Mouse (Mus musculus): Measurements from ENCODE around the gene Bcl11b. TPM values are rescaled to one million over a fixed set of nuclear protein-coding genes. Genes with fewer than 3 reads are reported as not detected.

Bcl11b gene
- total and polyA plus RNA-seq, 3 experiments = 0.77 to 1.3 (median 1.1) TPM

- H3K4me1 ChIP-seq (ENCODE audit: control insufficient read depth, insufficient read depth, low read length) = no peaks in the 10 kb centered on the region
- no peak for TF ChIP-seq EP300 (IDR thresholded peaks at IDR 0.05; ENCODE audit: insufficient read depth, low read depth, low read length)
- H3K36me3 ChIP-seq (ENCODE audit: control insufficient read depth, insufficient read depth, low read length) = no peaks in the 10 kb centered on the region
- intact Hi-C loops (cut with DNase I) = no loop called here
- 36% methylated on average over 12 of the region's 12 CpGs for WGBS
- no peaks in the 10 kb centered on the region for H3K27me3 ChIP-seq (ENCODE audit: control insufficient read depth, insufficient read depth, low read length)
- no peak overlapping the region for H3K27ac ChIP-seq
- DNase-seq = peak; percentile 49 to 69
- no peaks in the 10 kb centered on the region for H3K79me2 ChIP-seq (replicated peaks; ENCODE audit: control insufficient read depth, insufficient read depth, low read length)
- H3K9ac ChIP-seq (ENCODE audit: low read depth, low read length) = no peak overlapping the region
- H3K4me3 ChIP-seq = no peak overlapping the region
Measured at GRCm38 (mm10) chr12:107960789-107961491, 42.5 kb downstream of the Bcl11b start.

- no peak overlapping the region for H3K27ac ChIP-seq
Measured at GRCm38 (mm10) chr12:107960365-107960764, 43.0 kb downstream of the Bcl11b start.

DNA sequence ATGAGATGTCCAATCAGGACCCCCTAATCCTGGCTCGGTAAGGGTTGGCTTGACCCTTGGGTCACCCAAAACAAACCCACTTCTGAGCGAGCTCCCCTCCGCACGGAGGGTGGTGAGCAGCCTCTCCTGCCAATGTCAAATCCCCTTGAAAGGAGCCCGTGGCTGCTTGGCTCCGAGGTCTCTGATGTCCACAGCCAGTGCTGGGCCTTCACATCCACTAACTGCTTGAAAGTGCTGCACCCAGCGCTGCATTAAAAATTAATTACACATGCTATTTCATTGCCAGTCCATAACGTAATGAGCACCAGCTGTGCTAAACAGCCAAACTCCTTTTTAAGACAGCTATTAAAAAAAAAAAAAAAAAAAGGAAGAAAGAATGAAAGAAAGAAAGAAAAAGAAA, 43.5 kb downstream of the Bcl11b start:
- no peak overlapping the region for H3K27ac ChIP-seq
- intact Hi-C loops (cut with DNase I) = no loop called here
- TF ChIP-seq POLR2A (IDR thresholded peaks at IDR 0.05; ENCODE audit: insufficient read depth, low read depth, low read length) = no peak
- H3K36me3 ChIP-seq (ENCODE audit: control insufficient read depth, insufficient read depth, low read length) = no peaks in the 10 kb centered on the region
- no peak for DNase-seq
- no peak overlapping the region for H3K4me3 ChIP-seq
- no peaks in the 10 kb centered on the region for H3K4me1 ChIP-seq (ENCODE audit: control insufficient read depth, insufficient read depth, low read length)
- H3K9ac ChIP-seq (ENCODE audit: low read depth, low read length) = no peak overlapping the region
- H3K79me2 ChIP-seq (replicated peaks; ENCODE audit: control insufficient read depth, insufficient read depth, low read length) = no peaks in the 10 kb centered on the region
- H3K27me3 ChIP-seq (ENCODE audit: control insufficient read depth, insufficient read depth, low read length) = no peaks in the 10 kb centered on the region
- 80% methylated on average over 8 of the region's 8 CpGs for WGBS

More at GRCm38 (mm10) chr12:107960365-107960764, 43.0 kb downstream of the Bcl11b start:
- Histone ChIP-seq H3K4me3 (no peak overlapping the region), H3K4me1 (ENCODE audit: control insufficient read depth, insufficient read depth, low read length) (no peaks in the 10 kb centered on the region), H3K27me3 (ENCODE audit: control insufficient read depth, insufficient read depth, low read length) (no peaks in the 10 kb centered on the region), H3K9ac (ENCODE audit: low read depth, low read length) (no peak overlapping the region), H3K36me3 (ENCODE audit: control insufficient read depth, insufficient read depth, low read length) (no peaks in the 10 kb centered on the region), H3K79me2 (replicated peaks; ENCODE audit: control insufficient read depth, insufficient read depth, low read length) (no peaks in the 10 kb centered on the region)
- DNase-seq = no peak
- no peak for TF ChIP-seq CTCF (IDR thresholded peaks at IDR 0.05)
- TF ChIP-seq POLR2A (IDR thresholded peaks at IDR 0.05; ENCODE audit: insufficient read depth, low read depth, low read length) = no peak
- no peak for TF ChIP-seq EP300 (IDR thresholded peaks at IDR 0.05; ENCODE audit: insufficient read depth, low read depth, low read length)
- intact Hi-C loops (cut with DNase I) = no loop called here
- WGBS = 59% methylated on average over 14 of the region's 14 CpGs

DNA sequence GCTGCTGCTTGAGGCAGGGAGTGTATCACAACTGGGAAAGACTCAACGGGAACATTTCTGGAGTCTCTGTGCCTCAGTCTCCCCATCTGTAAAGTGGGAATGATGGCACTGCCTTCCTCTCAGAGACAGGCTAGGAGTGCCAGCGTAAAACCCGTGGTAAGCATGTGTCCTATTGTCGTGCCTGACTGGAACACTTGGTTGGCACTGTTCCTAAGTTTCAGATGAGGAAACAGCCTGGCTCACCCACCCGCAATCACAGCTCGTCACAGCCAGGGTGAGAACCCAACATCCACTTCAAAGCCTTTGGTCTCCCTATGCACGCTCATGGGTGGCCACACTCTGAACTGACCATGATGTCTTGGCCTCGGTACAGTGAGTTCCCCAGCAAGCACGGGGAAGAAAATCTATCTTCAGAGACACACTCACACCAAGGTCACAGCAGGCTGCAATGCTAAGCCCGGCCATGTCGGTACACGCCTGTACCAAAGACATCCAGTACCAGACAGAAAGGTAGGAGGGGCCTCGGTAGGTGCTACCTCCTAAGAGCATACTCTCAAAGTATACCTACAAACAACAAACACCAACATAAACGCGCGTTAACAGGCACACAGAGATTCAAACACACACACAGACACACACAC, 50.2 kb downstream of the Bcl11b start:
- WGBS = 82% methylated on average over 16 of the region's 16 CpGs
- Histone ChIP-seq H3K4me1 (ENCODE audit: control insufficient read depth, insufficient read depth, low read length) (no peaks in the 10 kb centered on the region), H3K36me3 (ENCODE audit: control insufficient read depth, insufficient read depth, low read length) (no peaks in the 10 kb centered on the region), H3K27me3 (ENCODE audit: control insufficient read depth, insufficient read depth, low read length) (no peaks in the 10 kb centered on the region), H3K4me3 (no peak overlapping the region), H3K27ac (no peak overlapping the region), H3K9ac (ENCODE audit: low read depth, low read length) (no peak overlapping the region), H3K79me2 (replicated peaks; ENCODE audit: control insufficient read depth, insufficient read depth, low read length) (no peaks in the 10 kb centered on the region)
- no peak for TF ChIP-seq EP300 (IDR thresholded peaks at IDR 0.05; ENCODE audit: insufficient read depth, low read depth, low read length)
- TF ChIP-seq POLR2A (IDR thresholded peaks at IDR 0.05; ENCODE audit: insufficient read depth, low read depth, low read length) = no peak
- no peak for TF ChIP-seq CTCF (IDR thresholded peaks at IDR 0.05)
- intact Hi-C loops (cut with DNase I) = no loop called here
- no peak for DNase-seq

DNA sequence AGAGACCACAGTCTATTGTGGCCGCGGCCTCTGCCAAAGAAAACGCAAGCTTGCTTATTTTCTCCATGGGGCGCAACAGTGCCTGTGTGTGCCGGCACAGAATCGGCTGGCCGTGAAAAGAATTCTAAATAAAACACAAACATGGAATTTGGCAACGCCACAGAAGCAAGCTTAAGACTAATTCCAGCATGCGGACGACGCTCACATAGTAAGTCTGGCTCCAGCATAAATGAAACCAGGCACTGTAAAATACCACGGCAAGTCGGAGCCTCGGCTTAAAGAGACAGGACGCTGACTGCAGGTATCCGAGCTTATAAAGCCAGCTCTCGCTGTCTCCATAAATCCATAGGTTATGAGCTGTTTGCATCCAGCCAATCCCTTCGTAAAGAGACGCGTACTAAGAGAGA, 51.1 kb downstream of the Bcl11b start:
- intact Hi-C loops (cut with DNase I) = no loop called here
- DNase-seq = no peak
- Histone ChIP-seq H3K4me3 (peak overlapping the region; percentile 9; the same call in 1 of the 2 replicates), H3K9ac (ENCODE audit: low read depth, low read length) (0 out of 2 replicates have a peak overlapping the region, but pooled peaks have one; percentile 33), H3K4me1 (ENCODE audit: control insufficient read depth, insufficient read depth, low read length) (no peaks in the 10 kb centered on the region), H3K36me3 (ENCODE audit: control insufficient read depth, insufficient read depth, low read length) (no peaks in the 10 kb centered on the region), H3K27me3 (ENCODE audit: control insufficient read depth, insufficient read depth, low read length) (no peaks in the 10 kb centered on the region), H3K27ac (no peak overlapping the region), H3K79me2 (replicated peaks; ENCODE audit: control insufficient read depth, insufficient read depth, low read length) (no peaks in the 10 kb centered on the region)
- WGBS = 45% methylated on average over 20 of the region's 20 CpGs
- no peak for TF ChIP-seq CTCF (IDR thresholded peaks at IDR 0.05)
- TF ChIP-seq POLR2A (IDR thresholded peaks at IDR 0.05; ENCODE audit: insufficient read depth, low read depth, low read length) = no peak
- TF ChIP-seq EP300 (IDR thresholded peaks at IDR 0.05; ENCODE audit: insufficient read depth, low read depth, low read length) = no peak

DNA sequence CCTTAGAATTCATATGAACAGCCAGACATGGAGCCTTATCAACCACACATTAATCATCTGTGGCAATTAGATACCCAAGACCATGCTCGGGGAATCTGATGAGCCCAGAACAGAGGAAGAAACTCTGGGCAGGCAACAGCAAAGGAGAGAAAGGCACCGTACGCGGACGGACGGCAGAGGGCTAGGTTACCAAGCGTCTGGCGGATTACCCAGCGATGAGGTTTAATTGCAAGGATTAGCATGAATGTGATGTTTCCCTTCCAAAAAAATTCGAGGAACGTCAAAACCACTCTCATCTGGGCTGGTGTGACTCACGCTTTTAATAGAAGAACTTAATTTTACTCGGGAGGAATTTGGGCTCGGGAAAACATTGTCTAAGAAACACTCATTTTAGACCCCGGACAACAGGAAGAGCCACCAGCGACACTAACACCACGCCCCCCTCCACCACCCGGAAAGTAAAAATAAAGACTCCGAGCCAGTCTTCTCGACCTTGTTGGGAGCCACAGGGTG, 52.7 kb downstream of the Bcl11b start:
- 58% methylated on average over 20 of the region's 20 CpGs for WGBS
- DNase-seq = no peak
- H3K9ac ChIP-seq (ENCODE audit: low read depth, low read length) = no peak overlapping the region
- H3K4me1 ChIP-seq (ENCODE audit: control insufficient read depth, insufficient read depth, low read length) = no peaks in the 10 kb centered on the region
- H3K27ac ChIP-seq = no peak overlapping the region
- H3K4me3 ChIP-seq = no peak overlapping the region
- H3K36me3 ChIP-seq (ENCODE audit: control insufficient read depth, insufficient read depth, low read length) = no peaks in the 10 kb centered on the region
- intact Hi-C loops (cut with DNase I) = no loop called here
- H3K27me3 ChIP-seq (ENCODE audit: control insufficient read depth, insufficient read depth, low read length) = no peaks in the 10 kb centered on the region
- TF ChIP-seq CTCF (IDR thresholded peaks at IDR 0.05) = no peak
- TF ChIP-seq POLR2A (IDR thresholded peaks at IDR 0.05; ENCODE audit: insufficient read depth, low read depth, low read length) = no peak
- TF ChIP-seq EP300 (IDR thresholded peaks at IDR 0.05; ENCODE audit: insufficient read depth, low read depth, low read length) = no peak
- no peaks in the 10 kb centered on the region for H3K79me2 ChIP-seq (replicated peaks; ENCODE audit: control insufficient read depth, insufficient read depth, low read length)
